Mouse (Mus musculus): ENCODE data around the gene Fkbp10. TPM values are rescaled to one million over a fixed set of nuclear protein-coding genes. Genes with fewer than 3 reads are reported as not detected.

The Fkbp10 gene
- polyA plus RNA-seq, 1 experiment from 2014 or later = 7.8 TPM

- peaks cover 30% of the 10 kb centered on the region for H3K4me1 ChIP-seq (replicated peaks)
- no peaks in the 10 kb centered on the region for H3K27me3 ChIP-seq
- peaks cover 20% of the 10 kb centered on the region for H3K36me3 ChIP-seq (replicated peaks)
- no peaks in the 10 kb centered on the region for H3K9me3 ChIP-seq (replicated peaks)
- peak overlapping the region; percentile 96 for H3K4me3 ChIP-seq (replicated peaks)
- peak overlapping the region; percentile 97 for H3K4me2 ChIP-seq
- ATAC-seq (ENCODE audit: insufficient read depth) = peak; percentile 53
- H3K9ac ChIP-seq = peak overlapping the region; percentile 95; the same call in 1 of the 2 replicates
- H3K27ac ChIP-seq (replicated peaks) = peak overlapping the region; percentile 21; the same call in 1 of the 2 replicates
- 24% methylated on average over 5 of the region's 5 CpGs for WGBS (ENCODE audit: insufficient replicate concordance)
These were observed 57.4 kb downstream of the Fkbp10 start for GRCm38 (mm10) chr11:100472935-100473295.

Small RNA genes lying within 50 kb of the gene (microRNA-seq; reads per million reads assigned to microRNA genes)
- gene Gm27374 = not detected

Other genes starting within 250 kb of the Fkbp10 start
- gene Krt9, start 222.5 kb upstream of the Fkbp10 start, polyA plus RNA-seq (2015; fragmentation: Nextera tagmentation; extraction: Ambion mirVana) = not detected in 2 replicates
- gene Krt14, start 208.1 kb upstream of the Fkbp10 start, polyA plus RNA-seq (2015; fragmentation: Nextera tagmentation; extraction: Ambion mirVana) = 0.50 and 0.76 TPM in 2 replicates
- not detected in 2 replicates for gene Krt16, start 166.8 kb upstream of the Fkbp10 start, polyA plus RNA-seq (2015; fragmentation: Nextera tagmentation; extraction: Ambion mirVana)
- 0.33 and 0.40 TPM in 2 replicates for gene Krt17, start 154.7 kb upstream of the Fkbp10 start, polyA plus RNA-seq (2015; fragmentation: Nextera tagmentation; extraction: Ambion mirVana)
- gene Krt42, start 145.8 kb upstream of the Fkbp10 start, polyA plus RNA-seq (2015; fragmentation: Nextera tagmentation; extraction: Ambion mirVana) = not detected in 2 replicates
- gene Eif1, start 95.8 kb upstream of the Fkbp10 start, polyA plus RNA-seq (2015; fragmentation: Nextera tagmentation; extraction: Ambion mirVana) = 1,286 and 1,576 TPM in 2 replicates
- gene Gast, start 81.3 kb upstream of the Fkbp10 start, polyA plus RNA-seq (2015; fragmentation: Nextera tagmentation; extraction: Ambion mirVana) = not detected in 2 replicates
- gene Hap1, start 59.6 kb upstream of the Fkbp10 start, polyA plus RNA-seq (2015; fragmentation: Nextera tagmentation; extraction: Ambion mirVana) = 0.33 and 0.45 TPM in 2 replicates
- gene Jup, start 17.9 kb upstream of the Fkbp10 start, polyA plus RNA-seq (2015; fragmentation: Nextera tagmentation; extraction: Ambion mirVana) = 14.0 and 15.7 TPM in 2 replicates
- 3.6 and 4.0 TPM in 2 replicates for gene P3h4, start 861 bp upstream of the Fkbp10 start, polyA plus RNA-seq (2015; fragmentation: Nextera tagmentation; extraction: Ambion mirVana)
- gene Nt5c3b, start 26.1 kb downstream of the Fkbp10 start, polyA plus RNA-seq (2015; fragmentation: Nextera tagmentation; extraction: Ambion mirVana) = 16.5 and 17.7 TPM in 2 replicates
- gene Klhl10, start 26.2 kb downstream of the Fkbp10 start, polyA plus RNA-seq (2015; fragmentation: Nextera tagmentation; extraction: Ambion mirVana) = 0.06 and 0.14 TPM in 2 replicates
- 1.6 and 2.2 TPM in 2 replicates for gene Klhl11, start 57.0 kb downstream of the Fkbp10 start, polyA plus RNA-seq (2015; fragmentation: Nextera tagmentation; extraction: Ambion mirVana)
- 103 and 111 TPM in 2 replicates for gene Acly, start 112.3 kb downstream of the Fkbp10 start, polyA plus RNA-seq (2015; fragmentation: Nextera tagmentation; extraction: Ambion mirVana)
- 0.07 and 0.14 TPM in 2 replicates for gene Ttc25, start 129.9 kb downstream of the Fkbp10 start, polyA plus RNA-seq (2015; fragmentation: Nextera tagmentation; extraction: Ambion mirVana)
- gene Cnp, start 159.2 kb downstream of the Fkbp10 start, polyA plus RNA-seq (2015; fragmentation: Nextera tagmentation; extraction: Ambion mirVana) = 14.2 and 15.1 TPM in 2 replicates
- gene Nkiras2, start 203.5 kb downstream of the Fkbp10 start, polyA plus RNA-seq (2015; fragmentation: Nextera tagmentation; extraction: Ambion mirVana) = 18.8 and 19.2 TPM in 2 replicates
- 61.0 and 66.8 TPM in 2 replicates for gene Dnajc7, start 204.5 kb downstream of the Fkbp10 start, polyA plus RNA-seq (2015; fragmentation: Nextera tagmentation; extraction: Ambion mirVana)